Comparison of ENCODE assay signal across 28 mouse cellular contexts in genomic region chr2:157823456-157823855, GRCm38 (mm10).
DNase-seq lines count a peak whose midpoint lies in the region; ATAC-seq lines count a peak whose summit lies in the region.
"Had no signal": no experiment of that assay in that cellular context is flagged by ENCODE, and none has a peak within 500 bp of the region (broad histone marks: within the 10 kb centered on the region; RNA-seq: fewer than 3 reads in every experiment).

No protein-coding gene starts in this region.

- no peak overlapping the region for H3K9ac ChIP-seq in heart, embryonic 14.5 days (ENCODE audit: low read length)
- no peak overlapping the region for H3K9ac ChIP-seq in forebrain, embryonic 15.5 days (replicated peaks)
- H3K9ac ChIP-seq: embryonic facial prominence, embryonic 13.5 days; liver, embryonic 14.5 days; midbrain, embryonic 13.5 days; neural tube, embryonic 13.5 days had no signal

- 36% methylated on average over 3 of the region's 3 CpGs for WGBS in heart, embryonic 14.5 days
- 74% methylated on average over 3 of the region's 3 CpGs for WGBS in forebrain, embryonic 15.5 days

- intact Hi-C loops in heart, postnatal 36 days (cut with DNase I), result loop anchor here (5.0 to 10.0 kb wide), 2 partner anchors 49 to 659 kb away; no protein-coding TSS in a partner anchor

- H3K4me1 ChIP-seq in heart, embryonic 14.5 days (ENCODE audit: control insufficient read depth in 2 of 2, insufficient read depth in 2 of 2, low read length in 2 of 2), result peaks cover 24 to 36% of the 10 kb centered on the region in 2 experiments
- 0 out of 2 replicates have a peak, but pooled peaks cover 5% of the 10 kb centered on the region for H3K4me1 ChIP-seq in forebrain, embryonic 15.5 days

- H3K4me2 ChIP-seq in heart, embryonic 14.5 days (ENCODE audit: low read length), result peak overlapping the region; percentile 38
- H3K4me2 ChIP-seq in forebrain, embryonic 15.5 days (replicated peaks), result no peak overlapping the region
- H3K4me2 ChIP-seq: embryonic facial prominence, embryonic 13.5 days; midbrain, embryonic 13.5 days; neural tube, embryonic 13.5 days had no signal

- H3K36me3 ChIP-seq in heart, embryonic 14.5 days (ENCODE audit: control insufficient read depth, insufficient read depth, low read length), result peaks cover 7% of the 10 kb centered on the region; the same call in 1 of the 2 replicates
- H3K36me3 ChIP-seq in forebrain, embryonic 15.5 days, result peaks cover 4% of the 10 kb centered on the region; the same call in 1 of the 2 replicates

- DNase-seq in heart, adult 11 months, result peak; percentile 82
- DNase-seq in heart, adult 8-10 months (ENCODE audit: low spot score), result no peak
- no peak for DNase-seq in heart, postnatal 36 days
- peak; percentile 12 for DNase-seq in testis, postnatal 10 days (ENCODE audit: low spot score)
- DNase-seq in testis, postnatal 14 days (ENCODE audit: low spot score), result no peak
- DNase-seq: adrenal gland, postnatal 25 days; B cell, adult 2 months; cerebellum, adult 18-20 months; kidney, adult 8-10 months; layer of hippocampus, postnatal 36 days; liver; lung, adult 2 months; lung, postnatal 10 days; right cerebral cortex, postnatal 14 days; spleen, adult 18-20 months; thymus, adult 2 months; thymus, postnatal 4 days had no signal

- no peaks in the 10 kb centered on the region for H3K27me3 ChIP-seq in heart, embryonic 14.5 days (ENCODE audit: control insufficient read depth, insufficient read depth, low read length)
- no peaks in the 10 kb centered on the region for H3K27me3 ChIP-seq in forebrain, embryonic 15.5 days
- H3K27me3 ChIP-seq: embryonic facial prominence, embryonic 13.5 days; midbrain, embryonic 13.5 days; neural tube, embryonic 13.5 days had no signal

- H3K27ac ChIP-seq in heart, embryonic 14.5 days (replicated peaks in 1 of 2; ENCODE audit: control insufficient read depth in 1 of 2, insufficient read depth in 1 of 2, low read depth in 2 of 2, low read length in 2 of 2), result peak overlapping the region; percentile 50 to 67
- H3K27ac ChIP-seq in forebrain, embryonic 15.5 days (replicated peaks), result no peak overlapping the region
- H3K27ac ChIP-seq: embryonic facial prominence, embryonic 13.5 days; forebrain, embryonic 10.5 days; kidney, postnatal 0 days; liver, embryonic 14.5 days; macrophage; midbrain, embryonic 13.5 days; neural tube, embryonic 13.5 days had no signal

- H3K4me3 ChIP-seq in heart, embryonic 14.5 days (ENCODE audit: control insufficient read depth in 1 of 2, insufficient read depth in 1 of 2, low read depth in 1 of 2, low read length in 2 of 2), result no peak overlapping the region
- H3K4me3 ChIP-seq in forebrain, embryonic 15.5 days, result no peak overlapping the region
- H3K4me3 ChIP-seq: embryonic facial prominence, embryonic 13.5 days; forebrain, embryonic 10.5 days; midbrain, embryonic 13.5 days; neural tube, embryonic 13.5 days had no signal

- H3K9me3 ChIP-seq in heart, embryonic 14.5 days (ENCODE audit: control insufficient read depth, low read length), result no peaks in the 10 kb centered on the region
- no peaks in the 10 kb centered on the region for H3K9me3 ChIP-seq in forebrain, embryonic 15.5 days
- H3K9me3 ChIP-seq: embryonic facial prominence, embryonic 13.5 days; forebrain, embryonic 10.5 days; midbrain, embryonic 13.5 days; neural tube, embryonic 13.5 days had no signal

- peak; percentile 36; the same call in 1 of the 2 replicates for ATAC-seq in heart, embryonic 14.5 days (ENCODE audit: insufficient number of reproducible peaks, insufficient read depth, low FRiP score, low read depth)
- no peak for ATAC-seq in forebrain, embryonic 15.5 days (replicated peaks)
- ATAC-seq: forebrain, embryonic 16.5 days; intestine, embryonic 16.5 days; midbrain, embryonic 13.5 days had no signal

Comparison
In these comparisons a context has a peak if more than half of its experiments do, and no peak if none do; other contexts are left out.
1. DNase-seq: peak in heart, adult 11 months (single experiment) and testis, postnatal 10 days (single experiment); none in heart, adult 8-10 months (single experiment), heart, postnatal 36 days (0 of 2) and testis, postnatal 14 days (single experiment).